Mouse (Mus musculus) ovary, postnatal 10 days (tissue): ENCODE measurements around the gene Acox1.

Source experiments
- DNase-seq: peaks from one replicate; pipeline ENCODE4 v3.0.0; 2022; ENCODE audit warnings: low spot score

The Acox1 gene

GRCm38 (mm10) chr11:116210696-116211095, 11.9 kb upstream of the Acox1 start:
- DNase-seq, result no peak

GRCm38 (mm10) chr11:116209257-116209656, 10.4 kb upstream of the Acox1 start:
- no peak for DNase-seq

GRCm38 (mm10) chr11:116208660-116209059, 9.8 kb upstream of the Acox1 start:
- DNase-seq, result no peak

GRCm38 (mm10) chr11:116206678-116207077, 7.8 kb upstream of the Acox1 start:
- DNase-seq, result no peak

- no peak for DNase-seq
Observed at GRCm38 (mm10) chr11:116203150-116203549, 4.3 kb upstream of the Acox1 start.

GRCm38 (mm10) chr11:116201151-116201550, 2.3 kb upstream of the Acox1 start:
- no peak for DNase-seq

GRCm38 (mm10) chr11:116198132-116198531, 713 bp downstream of the Acox1 start:
- DNase-seq, result no peak

- no peak for DNase-seq
Observed at GRCm38 (mm10) chr11:116197584-116197906, 1.3 kb downstream of the Acox1 start.

GRCm38 (mm10) chr11:116196866-116197583, 1.8 kb downstream of the Acox1 start:
- no peak for DNase-seq

- DNase-seq, result no peak
Observed at GRCm38 (mm10) chr11:116196336-116196735, 2.5 kb downstream of the Acox1 start.

GRCm38 (mm10) chr11:116195252-116195651, 3.6 kb downstream of the Acox1 start:
- no peak for DNase-seq

- no peak for DNase-seq
Observed at GRCm38 (mm10) chr11:116194619-116195018, 4.2 kb downstream of the Acox1 start.

- DNase-seq, result no peak
Observed at GRCm38 (mm10) chr11:116187226-116187930, 11.5 kb downstream of the Acox1 start.

- no peak for DNase-seq
Observed at GRCm38 (mm10) chr11:116186360-116186759, 12.5 kb downstream of the Acox1 start.

- DNase-seq, result no peak
Observed at GRCm38 (mm10) chr11:116185836-116186235, 13.0 kb downstream of the Acox1 start.

- DNase-seq, result no peak
Observed at GRCm38 (mm10) chr11:116178411-116179121, 20.3 kb downstream of the Acox1 start.

- DNase-seq, result no peak
Observed at GRCm38 (mm10) chr11:116176010-116176409, 22.8 kb downstream of the Acox1 start.

- DNase-seq, result no peak
Observed at GRCm38 (mm10) chr11:116174775-116175448, 23.9 kb downstream of the Acox1 start.

- DNase-seq, result no peak
Observed at GRCm38 (mm10) chr11:116171959-116172358, 26.9 kb downstream of the Acox1 start.

- DNase-seq, result no peak
Observed at GRCm38 (mm10) chr11:116170003-116170800, 28.6 kb downstream of the Acox1 start.

GRCm38 (mm10) chr11:116169214-116169613, 29.6 kb downstream of the Acox1 start:
- DNase-seq, result no peak
